Mouse (Mus musculus): ENCODE results near the gene Selenom. TPM values are rescaled to one million over a fixed set of nuclear protein-coding genes. Genes with fewer than 3 reads are reported as not detected.
A peak's percentile ranks its signal among the peaks of the same experiment; 100 is the strongest.

The Selenom gene
- polyA plus RNA-seq, 1 experiment from 2014 or later: 153 TPM

- H3K36me3 ChIP-seq: peaks cover 99% of the 10 kb centered on the region
- ATAC-seq (ENCODE audit: low FRiP score, low read depth): no peak
- WGBS: 86% methylated on average over 9 of the region's 9 CpGs
Measured at GRCm38 (mm10) chr11:3526207-3526606, 11.7 kb downstream of the Selenom start.

GRCm38 (mm10) chr11:3526979-3527738, 12.7 kb downstream of the Selenom start:
- H3K36me3 ChIP-seq: peaks cover 99% of the 10 kb centered on the region
- H3K9me3 ChIP-seq: no peaks in the 10 kb centered on the region
- H3K27me3 ChIP-seq: no peaks in the 10 kb centered on the region
- H3K9ac ChIP-seq: peak overlapping the region; percentile 31; the same call in 1 of the 2 replicates
- H3K27ac ChIP-seq: 0 out of 2 replicates have a peak overlapping the region, but pooled peaks have one; percentile 22
- ATAC-seq (ENCODE audit: low FRiP score, low read depth): no peak
- no peaks in the 10 kb centered on the region for H3K4me1 ChIP-seq
- no peak overlapping the region for H3K4me3 ChIP-seq
- 91% methylated on average over 24 of the region's 24 CpGs for whole genome bisulfite sequencing
- H3K4me2 ChIP-seq (replicated peaks): no peak overlapping the region; the same call in 1 of the 2 replicates

More at GRCm38 (mm10) chr11:3526207-3526606, 11.7 kb downstream of the Selenom start:
- no peak overlapping the region for H3K27ac ChIP-seq
- H3K4me3 ChIP-seq: no peak overlapping the region
- H3K27me3 ChIP-seq: no peaks in the 10 kb centered on the region
- H3K9me3 ChIP-seq: no peaks in the 10 kb centered on the region
- no peaks in the 10 kb centered on the region for H3K4me1 ChIP-seq
- no peak overlapping the region; the same call in 1 of the 2 replicates for H3K9ac ChIP-seq
- no peak overlapping the region for H3K4me2 ChIP-seq (replicated peaks)

GRCm38 (mm10) chr11:3527766-3528165, 13.3 kb downstream of the Selenom start:
- H3K9me3 ChIP-seq: no peaks in the 10 kb centered on the region
- no peak overlapping the region; the same call in 1 of the 2 replicates for H3K4me2 ChIP-seq (replicated peaks)
- no peaks in the 10 kb centered on the region for H3K27me3 ChIP-seq
- no peaks in the 10 kb centered on the region for H3K4me1 ChIP-seq
- WGBS: 86% methylated on average over 8 of the region's 8 CpGs
- 0 out of 2 replicates have a peak, but pooled peaks have one; percentile 37 for ATAC-seq (ENCODE audit: low FRiP score, low read depth)
- H3K36me3 ChIP-seq: peaks cover 99% of the 10 kb centered on the region
- no peak overlapping the region for H3K4me3 ChIP-seq
- H3K27ac ChIP-seq: 0 out of 2 replicates have a peak overlapping the region, but pooled peaks have one; percentile 22
- H3K9ac ChIP-seq: peak overlapping the region; percentile 31; the same call in 1 of the 2 replicates

GRCm38 (mm10) chr11:3528208-3528607, 13.7 kb downstream of the Selenom start:
- Histone ChIP-seq H3K27ac (no peak overlapping the region), H3K9me3 (no peaks in the 10 kb centered on the region), H3K27me3 (no peaks in the 10 kb centered on the region), H3K4me1 (no peaks in the 10 kb centered on the region), H3K36me3 (peaks cover 99% of the 10 kb centered on the region), H3K4me3 (no peak overlapping the region), H3K9ac (no peak overlapping the region), H3K4me2 (replicated peaks) (no peak overlapping the region)
- WGBS: 90% methylated on average over 6 of the region's 6 CpGs
- no peak for ATAC-seq (ENCODE audit: low FRiP score, low read depth)

GRCm38 (mm10) chr11:3529476-3530252, 15.2 kb downstream of the Selenom start:
- 80% methylated on average over 20 of the region's 20 CpGs for WGBS
- Histone ChIP-seq H3K27ac (no peak overlapping the region), H3K4me2 (replicated peaks) (no peak overlapping the region), H3K9me3 (no peaks in the 10 kb centered on the region), H3K36me3 (peaks cover 93% of the 10 kb centered on the region), H3K9ac (no peak overlapping the region), H3K4me1 (peaks cover 2% of the 10 kb centered on the region; the same call in 1 of the 2 replicates), H3K4me3 (no peak overlapping the region), H3K27me3 (no peaks in the 10 kb centered on the region)
- no peak for ATAC-seq (ENCODE audit: low FRiP score, low read depth)

- WGBS: 89% methylated on average over 3 of the region's 3 CpGs
- Histone ChIP-seq H3K4me3 (no peak overlapping the region), H3K9ac (no peak overlapping the region), H3K27ac (no peak overlapping the region), H3K36me3 (peaks cover 82% of the 10 kb centered on the region), H3K4me1 (peaks cover 7% of the 10 kb centered on the region), H3K27me3 (no peaks in the 10 kb centered on the region), H3K9me3 (no peaks in the 10 kb centered on the region), H3K4me2 (replicated peaks) (no peak overlapping the region)
- ATAC-seq (ENCODE audit: low FRiP score, low read depth): no peak
Measured at GRCm38 (mm10) chr11:3530731-3531130, 16.2 kb downstream of the Selenom start.

GRCm38 (mm10) chr11:3531634-3532033, 17.1 kb downstream of the Selenom start:
- 82% methylated on average over 6 of the region's 6 CpGs for WGBS
- peaks cover 73% of the 10 kb centered on the region for H3K36me3 ChIP-seq

GRCm38 (mm10) chr11:3532101-3532931, 17.8 kb downstream of the Selenom start:
- H3K27me3 ChIP-seq: no peaks in the 10 kb centered on the region
- H3K9ac ChIP-seq: no peak overlapping the region
- no peak overlapping the region for H3K27ac ChIP-seq
- H3K9me3 ChIP-seq: no peaks in the 10 kb centered on the region
- ATAC-seq (ENCODE audit: low FRiP score, low read depth): no peak
- no peak overlapping the region for H3K4me3 ChIP-seq
- H3K4me1 ChIP-seq: peaks cover 23% of the 10 kb centered on the region
- WGBS: 91% methylated on average over 16 of the region's 16 CpGs
- peaks cover 66% of the 10 kb centered on the region for H3K36me3 ChIP-seq
- H3K4me2 ChIP-seq (replicated peaks): no peak overlapping the region

More at GRCm38 (mm10) chr11:3531634-3532033, 17.1 kb downstream of the Selenom start:
- Histone ChIP-seq H3K4me1 (peaks cover 16% of the 10 kb centered on the region), H3K9ac (no peak overlapping the region), H3K4me3 (no peak overlapping the region), H3K4me2 (replicated peaks) (no peak overlapping the region), H3K9me3 (no peaks in the 10 kb centered on the region), H3K27me3 (no peaks in the 10 kb centered on the region), H3K27ac (no peak overlapping the region)
- ATAC-seq (ENCODE audit: low FRiP score, low read depth): no peak

GRCm38 (mm10) chr11:3533406-3533932, 19.0 kb downstream of the Selenom start:
- no peak overlapping the region for H3K4me2 ChIP-seq (replicated peaks)
- H3K36me3 ChIP-seq: peaks cover 54% of the 10 kb centered on the region
- no peaks in the 10 kb centered on the region for H3K9me3 ChIP-seq
- peaks cover 34% of the 10 kb centered on the region for H3K4me1 ChIP-seq
- no peak overlapping the region for H3K27ac ChIP-seq
- no peak for ATAC-seq (ENCODE audit: low FRiP score, low read depth)
- 90% methylated on average over 17 of the region's 17 CpGs for WGBS
- peak overlapping the region; percentile 25; the same call in 1 of the 2 replicates for H3K9ac ChIP-seq
- H3K27me3 ChIP-seq: no peaks in the 10 kb centered on the region
- H3K4me3 ChIP-seq: no peak overlapping the region

- Histone ChIP-seq H3K4me1 (peaks cover 36% of the 10 kb centered on the region), H3K27ac (peak overlapping the region; percentile 95), H3K9ac (peak overlapping the region; percentile 65), H3K9me3 (no peaks in the 10 kb centered on the region), H3K4me3 (peak overlapping the region; percentile 49), H3K27me3 (no peaks in the 10 kb centered on the region), H3K4me2 (replicated peaks) (peak overlapping the region; percentile 79), H3K36me3 (peaks cover 40% of the 10 kb centered on the region)
- WGBS: 23% methylated on average over 8 of the region's 8 CpGs
- ATAC-seq (ENCODE audit: low FRiP score, low read depth): no peak
Measured at GRCm38 (mm10) chr11:3534956-3535355, 20.5 kb downstream of the Selenom start.

GRCm38 (mm10) chr11:3535406-3535986, 21.0 kb downstream of the Selenom start:
- H3K4me1 ChIP-seq: peaks cover 36% of the 10 kb centered on the region
- under 1% methylated on average over 35 of the region's 36 CpGs for WGBS
- peak overlapping the region; percentile 79 for H3K4me2 ChIP-seq (replicated peaks)
- no peaks in the 10 kb centered on the region for H3K27me3 ChIP-seq
- peak overlapping the region; percentile 95 for H3K27ac ChIP-seq
- peak; percentile 87 for ATAC-seq (ENCODE audit: low FRiP score, low read depth)
- no peaks in the 10 kb centered on the region for H3K9me3 ChIP-seq
- H3K4me3 ChIP-seq: peak overlapping the region; percentile 49
- peak overlapping the region; percentile 72 for H3K9ac ChIP-seq
- H3K36me3 ChIP-seq: peaks cover 34% of the 10 kb centered on the region

All from limb, embryonic 13.5 days (tissue).